Mouse (Mus musculus): Measurements from ENCODE around the gene Lipe. TPM values are rescaled to one million over a fixed set of nuclear protein-coding genes. Genes with fewer than 3 reads are reported as not detected.
A peak's percentile ranks its signal among the peaks of the same experiment; 100 is the strongest.

The Lipe gene
- total RNA-seq, 2 experiments from 2014 or later: 18.2 to 18.4 TPM

GRCm38 (mm10) chr7:25363151-25363550 is 35.4 kb downstream of the Lipe start:
- peak; percentile 45 for DNase-seq

- peak; percentile 34 for DNase-seq
Observed at GRCm38 (mm10) chr7:25358721-25359206, 39.7 kb downstream of the Lipe start.

- DNase-seq: no peak
Observed at GRCm38 (mm10) chr7:25348861-25349260, 49.6 kb downstream of the Lipe start.

- DNase-seq: no peak
Observed at GRCm38 (mm10) chr7:25341000-25341784, 57.3 kb downstream of the Lipe start.

- DNase-seq: no peak
Observed at GRCm38 (mm10) chr7:25339329-25339728, 59.2 kb downstream of the Lipe start.

GRCm38 (mm10) chr7:25334472-25334871 is 64.0 kb downstream of the Lipe start:
- no peak for DNase-seq

GRCm38 (mm10) chr7:25333596-25334307 is 64.8 kb downstream of the Lipe start:
- peak; percentile 78 for DNase-seq

Other genes with a start within 250 kb of the Lipe start
- gene Pou2f2, start 219.0 kb downstream of the Lipe start, total RNA-seq (2021): under 1 TPM; 0.16 to 0.77 TPM
- gene Dedd2, start 178.1 kb downstream of the Lipe start, total RNA-seq (2021): 1 to 10 TPM; 6.3 to 7.4 TPM
- 1 to 10 TPM; 6.2 to 8.5 TPM for gene Zfp526, start 177.3 kb downstream of the Lipe start, total RNA-seq (2021)
- 10 to 100 TPM; 51.1 to 60.2 TPM for gene Gsk3a, start 160.9 kb downstream of the Lipe start, total RNA-seq (2021)
- 10 to 100 TPM; 14.9 to 18.4 TPM for gene Erf, start 147.9 kb downstream of the Lipe start, total RNA-seq (2021)
- 10 to 100 TPM; 65.7 to 73.4 TPM for gene Cic, start 131.0 kb downstream of the Lipe start, total RNA-seq (2021)
- gene Pafah1b3, start 100.7 kb downstream of the Lipe start, total RNA-seq (2021): 10 to 100 TPM in 1 of 2 experiments, 1 to 10 TPM in 1; 7.5 to 12.3 TPM
- gene Prr19, start 97.3 kb downstream of the Lipe start, total RNA-seq (2021): not detected
- gene Tmem145, start 92.6 kb downstream of the Lipe start, total RNA-seq (2021): not detected
- gene Megf8, start 81.5 kb downstream of the Lipe start, total RNA-seq (2021): 10 to 100 TPM; 24.0 to 27.2 TPM
- not detected for gene Cnfn, start 29.0 kb downstream of the Lipe start, total RNA-seq (2021)
- not detected for gene Cxcl17, start 14.2 kb upstream of the Lipe start, total RNA-seq (2021)
- gene Ceacam1, start 78.9 kb upstream of the Lipe start, total RNA-seq (2021): 1 to 10 TPM; 4.9 to 7.8 TPM
- gene Ceacam2, start 141.1 kb upstream of the Lipe start, total RNA-seq (2021): under 1 TPM; 0.35 to 0.75 TPM
- gene Erich4, start 217.2 kb upstream of the Lipe start, total RNA-seq (2021): not detected
- gene Dmac2, start 220.7 kb upstream of the Lipe start, total RNA-seq (2021): 10 to 100 TPM; 24.8 to 24.9 TPM
- 1 to 10 TPM; 1.9 to 2.5 TPM for gene B3gnt8, start 227.9 kb upstream of the Lipe start, total RNA-seq (2021)

Data from gastrocnemius, postnatal 10 days (tissue).